Mouse (Mus musculus) gastrocnemius, adult 2 months (tissue): ENCODE measurements around the gene Rfx3. TPM values are rescaled to one million over a fixed set of nuclear protein-coding genes. Genes with fewer than 3 reads are reported as not detected.

ENCODE experiments used
- DNase-seq: peaks from one replicate; pipeline ENCODE4 v3.0.0; 2022
- H3K27ac ChIP-seq: fragments of 200-600 bp; 2 replicates; pipeline ENCODE4 v1.8.1; 2022; ENCODE audit warnings: mild to moderate bottlenecking
- H3K4me3 ChIP-seq: fragments of 200-600 bp; 2 replicates; pipeline ENCODE4 v1.8.1; 2022; ENCODE audit warnings: mild to moderate bottlenecking, moderate library complexity
- CTCF ChIP-seq: fragments of 200-600 bp; IDR thresholded peaks from 2 replicates; pipeline ENCODE4 v1.8.1; 2022; ENCODE audit warnings: antibody characterized with exemption, mild to moderate bottlenecking, moderate library complexity
- intact Hi-C: fragments of 180-260 bp; cut with DNase I; formaldehyde crosslinking; loops from one replicate; pipeline ENCODE4 v1.15.1; 2025
- total RNA-seq, 2 experiments: library from RNA; stranded (reverse); gene quantifications; 2 replicates each; pipeline ENCODE4 v1.2.3; 2021

The Rfx3 gene
- total RNA-seq, 2 experiments from 2014 or later, result 2.1 to 3.5 TPM

DNA sequence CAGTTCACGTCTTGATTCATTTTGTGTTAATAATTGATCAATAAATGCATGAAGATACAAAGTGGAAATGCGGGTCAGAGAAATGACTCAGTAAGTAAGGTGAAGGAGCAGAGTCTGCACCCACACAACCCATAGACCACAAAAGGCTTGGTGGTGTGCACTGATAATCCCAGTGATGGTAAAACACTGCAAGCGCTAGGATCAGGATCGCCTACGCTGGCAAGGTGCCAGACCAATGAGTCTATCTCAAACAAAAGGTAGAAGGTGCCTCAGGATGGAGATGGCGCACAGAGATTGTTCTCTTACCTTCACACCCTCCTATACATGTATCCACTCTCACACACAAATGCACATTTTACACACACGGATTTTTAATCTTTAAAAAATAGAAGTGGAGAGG, 18.2 kb downstream of the Rfx3 start:
- no peak overlapping the region for H3K4me3 ChIP-seq
- DNase-seq, result no peak
- TF ChIP-seq CTCF, result no peak
- H3K27ac ChIP-seq, result no peak overlapping the region
- intact Hi-C loops, result no loop called here

DNA sequence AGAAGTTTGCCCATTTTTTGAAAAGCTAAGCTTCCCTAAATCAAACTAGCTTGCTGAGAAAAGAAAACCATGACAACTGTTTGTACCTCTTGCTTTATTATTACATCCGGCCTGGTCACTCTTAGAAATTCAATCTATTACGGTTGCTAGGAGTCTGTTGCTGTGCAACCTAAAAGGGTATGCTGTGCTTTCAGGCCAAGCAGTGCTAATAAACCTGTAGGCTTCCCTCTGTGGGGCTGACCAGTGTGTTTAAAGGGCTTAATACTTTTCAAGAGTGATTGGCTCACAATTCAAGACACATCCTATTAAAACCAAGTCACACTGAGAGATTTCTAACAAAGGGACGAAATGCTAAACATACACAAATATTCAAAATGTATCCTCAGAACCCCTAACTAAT, 22.2 kb downstream of the Rfx3 start:
- no peak overlapping the region for H3K27ac ChIP-seq
- H3K4me3 ChIP-seq, result no peak overlapping the region
- DNase-seq, result no peak
- TF ChIP-seq CTCF, result no peak
- intact Hi-C loops, result no loop called here

DNA sequence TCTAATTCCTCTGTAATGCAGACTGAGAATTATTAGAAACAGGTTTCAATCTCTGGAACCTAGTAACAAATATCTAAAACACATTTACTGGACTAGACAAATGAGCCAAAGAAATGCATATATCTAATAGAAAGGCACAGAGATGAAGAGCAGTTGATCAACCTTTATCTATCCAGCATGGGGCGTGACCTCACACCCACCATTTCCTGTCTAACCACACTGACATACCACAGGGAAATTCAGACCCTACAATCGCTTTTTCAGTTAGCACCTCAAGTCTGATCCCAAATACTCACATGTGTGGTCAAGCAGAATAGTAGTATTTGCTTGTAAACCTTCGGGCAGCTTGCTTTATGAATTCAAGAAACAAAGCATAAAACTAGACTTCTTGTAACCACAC, 43.4 kb downstream of the Rfx3 start:
- intact Hi-C loops, result no loop called here

DNA sequence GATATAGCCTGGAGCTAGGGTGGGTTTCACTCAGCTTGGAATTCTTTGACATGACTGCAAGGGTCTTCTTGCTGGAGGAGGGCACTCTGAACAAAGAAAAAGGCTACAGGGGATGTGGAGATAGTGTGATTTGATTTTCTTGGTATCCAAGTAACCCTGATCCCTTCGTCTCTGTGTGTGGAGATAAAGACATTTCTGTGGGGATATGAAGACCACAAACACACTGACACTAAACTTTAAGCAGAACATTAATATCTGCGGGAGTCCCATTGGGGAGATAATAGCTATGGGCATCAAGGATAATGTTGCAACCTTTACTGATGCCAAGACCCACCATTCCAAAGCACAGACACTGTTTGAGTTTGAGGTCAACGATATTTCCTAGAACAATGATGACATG, 49.7 kb downstream of the Rfx3 start:
- Histone ChIP-seq H3K27ac (no peak overlapping the region), H3K4me3 (no peak overlapping the region)
- no peak for TF ChIP-seq CTCF
- intact Hi-C loops, result no loop called here
- DNase-seq, result no peak

More for the DNA sequence above, 43.4 kb downstream of the Rfx3 start:
- DNase-seq, result no peak
- no peak for TF ChIP-seq CTCF
- no peak overlapping the region for H3K4me3 ChIP-seq
- no peak overlapping the region for H3K27ac ChIP-seq

DNA sequence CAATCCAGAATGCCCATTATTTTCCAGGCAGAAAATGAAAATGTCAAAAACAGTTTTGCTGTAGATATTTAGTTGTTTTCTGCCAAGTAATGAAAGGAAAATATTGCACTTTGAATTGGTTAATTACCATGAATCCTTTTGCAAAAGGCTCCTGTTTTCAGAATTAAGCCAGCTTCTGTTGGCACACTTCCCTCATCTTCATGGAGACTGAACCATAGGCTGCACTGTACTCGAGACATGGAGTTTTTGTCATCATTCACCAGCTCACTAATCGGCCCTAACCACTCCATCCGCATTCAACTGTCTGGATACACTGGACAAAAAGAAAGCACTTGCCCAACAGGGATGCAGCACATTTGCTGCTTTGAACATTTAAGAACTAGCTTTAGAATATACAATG, 75.5 kb downstream of the Rfx3 start:
- TF ChIP-seq CTCF, result no peak

DNA sequence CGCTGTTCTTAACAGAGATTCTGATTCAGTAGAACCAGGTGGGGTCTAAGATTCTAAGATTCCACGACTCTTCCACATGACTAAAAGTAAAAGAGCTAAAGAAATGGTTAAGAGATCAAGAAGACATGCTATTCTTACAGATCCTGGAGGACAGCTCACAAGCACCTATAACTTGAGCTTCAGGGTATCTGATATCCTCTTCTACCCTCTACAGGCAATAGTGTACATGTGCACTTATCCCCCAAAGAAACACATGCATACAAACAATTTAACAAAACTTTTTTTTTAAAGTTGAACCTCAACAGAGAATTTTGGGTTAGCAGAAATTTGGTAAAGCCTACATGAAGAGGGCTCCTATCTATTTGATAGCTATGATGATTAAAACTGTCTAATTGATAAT, 79.8 kb downstream of the Rfx3 start:
- intact Hi-C loops, result no loop called here
- TF ChIP-seq CTCF, result no peak

More for the DNA sequence above, 75.5 kb downstream of the Rfx3 start:
- intact Hi-C loops, result no loop called here
- no peak for DNase-seq
- H3K27ac ChIP-seq, result no peak overlapping the region
- H3K4me3 ChIP-seq, result no peak overlapping the region

DNA sequence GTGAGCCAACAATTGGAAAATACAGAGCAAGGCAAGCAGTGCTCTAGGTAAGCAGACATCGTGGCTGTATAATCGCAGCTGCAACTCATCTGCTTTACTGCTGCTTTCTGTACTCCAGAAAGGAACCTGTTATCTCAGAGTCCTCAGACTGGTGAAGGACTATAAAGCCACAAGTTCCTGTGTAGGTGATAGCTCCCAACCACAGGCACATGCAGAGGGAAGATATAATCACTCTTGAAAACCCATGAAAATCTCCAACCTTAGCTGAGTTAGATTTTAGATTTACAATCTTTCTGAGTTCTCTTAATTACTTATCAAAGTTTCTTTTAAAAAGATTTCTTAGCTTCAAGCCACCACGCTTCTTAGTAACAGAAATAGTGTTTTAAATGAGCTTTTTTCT, 84.6 kb downstream of the Rfx3 start:
- no peak overlapping the region for H3K4me3 ChIP-seq
- H3K27ac ChIP-seq, result no peak overlapping the region
- TF ChIP-seq CTCF, result no peak
- no peak for DNase-seq
- intact Hi-C loops, result no loop called here

More for the DNA sequence above, 79.8 kb downstream of the Rfx3 start:
- no peak for DNase-seq
- no peak overlapping the region for H3K27ac ChIP-seq
- no peak overlapping the region for H3K4me3 ChIP-seq

DNA sequence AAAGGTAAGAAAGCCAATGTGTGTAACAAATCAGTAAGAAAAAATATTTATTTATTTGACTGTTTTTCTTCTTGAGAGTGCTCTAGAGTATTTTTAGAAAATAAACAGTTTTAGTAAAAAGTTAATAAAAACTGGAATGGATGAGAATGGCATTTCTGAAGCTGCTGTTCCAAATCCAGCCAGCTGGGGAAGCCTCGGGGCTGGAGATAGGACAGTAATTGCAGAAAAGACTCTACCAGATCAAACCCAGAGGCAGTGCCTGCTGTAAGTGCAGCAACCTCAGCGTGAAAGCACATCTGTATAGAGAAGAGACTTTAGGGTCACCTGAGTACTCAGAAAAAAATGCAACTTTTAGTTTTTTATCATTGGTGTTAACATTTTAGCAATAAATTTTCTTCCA, 91.9 kb downstream of the Rfx3 start:
- TF ChIP-seq CTCF, result peak; percentile 32; the same call in 1 of the 2 replicates
- no peak for DNase-seq
- intact Hi-C loops, result no loop called here
- Histone ChIP-seq H3K27ac (no peak overlapping the region), H3K4me3 (no peak overlapping the region)

DNA sequence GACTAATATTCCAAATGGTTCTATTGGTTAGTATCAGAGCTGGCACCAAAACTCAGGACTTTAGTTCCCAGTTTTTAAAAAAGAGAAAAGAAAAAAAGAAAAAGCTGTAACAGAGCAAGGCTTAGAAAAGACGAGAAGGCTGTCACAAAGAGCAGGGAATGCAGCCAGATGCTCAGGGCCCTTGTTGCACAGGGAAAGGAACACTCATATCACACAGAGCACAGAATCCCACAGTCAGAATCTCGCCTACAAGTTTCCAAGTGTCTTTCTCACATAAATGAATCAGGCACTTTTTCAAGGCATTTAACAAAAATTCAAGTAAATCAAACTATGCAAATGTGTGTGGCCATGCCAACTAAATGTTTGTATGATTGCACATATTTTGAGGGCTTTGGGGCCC, 94.5 kb downstream of the Rfx3 start:
- Histone ChIP-seq H3K4me3 (no peak overlapping the region), H3K27ac (no peak overlapping the region)
- no peak for TF ChIP-seq CTCF
- intact Hi-C loops, result no loop called here
- no peak for DNase-seq

DNA sequence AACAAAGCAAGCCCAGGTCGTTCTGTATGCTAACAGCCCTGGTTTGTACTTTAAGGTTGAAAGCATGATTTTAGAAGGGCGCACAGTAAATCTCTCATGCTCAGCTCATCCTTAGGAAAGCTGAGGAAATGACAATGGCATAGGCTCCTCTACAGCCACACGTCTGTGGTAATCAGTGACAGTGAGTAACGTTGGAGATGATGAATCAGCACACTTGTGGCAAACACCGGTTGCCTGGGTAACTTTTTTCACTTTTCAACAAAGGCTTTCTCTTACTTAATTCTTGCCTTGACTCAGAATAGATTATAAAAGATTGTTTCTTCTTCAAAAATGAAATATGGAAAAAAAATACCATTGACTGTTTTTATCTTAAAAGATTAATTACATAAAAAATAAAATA, 104.0 kb downstream of the Rfx3 start:
- DNase-seq, result no peak
- intact Hi-C loops, result no loop called here
- TF ChIP-seq CTCF, result no peak
- Histone ChIP-seq H3K27ac (no peak overlapping the region), H3K4me3 (no peak overlapping the region)

DNA sequence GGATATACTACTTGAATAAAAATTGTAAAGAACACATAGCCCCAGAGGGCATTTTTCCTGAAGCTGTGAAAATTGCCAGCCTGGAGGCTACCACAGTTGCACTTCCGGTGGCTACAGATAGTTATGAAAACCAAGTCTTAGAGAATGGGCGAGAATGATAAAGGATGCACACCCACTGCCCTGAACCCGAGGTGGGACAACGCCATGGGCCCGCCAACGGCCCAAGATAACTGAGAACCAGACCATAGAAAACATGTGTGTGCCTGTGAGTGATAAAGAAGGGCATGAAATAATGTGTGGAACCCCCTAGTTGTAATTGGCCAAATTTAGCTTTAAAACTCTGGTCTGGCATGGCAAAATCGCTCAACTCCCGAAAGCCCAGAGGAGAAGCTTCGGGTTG, 105.0 kb downstream of the Rfx3 start:
- no peak overlapping the region for H3K27ac ChIP-seq
- no peak for DNase-seq
- no peak overlapping the region for H3K4me3 ChIP-seq
- intact Hi-C loops, result no loop called here
- TF ChIP-seq CTCF, result no peak

DNA sequence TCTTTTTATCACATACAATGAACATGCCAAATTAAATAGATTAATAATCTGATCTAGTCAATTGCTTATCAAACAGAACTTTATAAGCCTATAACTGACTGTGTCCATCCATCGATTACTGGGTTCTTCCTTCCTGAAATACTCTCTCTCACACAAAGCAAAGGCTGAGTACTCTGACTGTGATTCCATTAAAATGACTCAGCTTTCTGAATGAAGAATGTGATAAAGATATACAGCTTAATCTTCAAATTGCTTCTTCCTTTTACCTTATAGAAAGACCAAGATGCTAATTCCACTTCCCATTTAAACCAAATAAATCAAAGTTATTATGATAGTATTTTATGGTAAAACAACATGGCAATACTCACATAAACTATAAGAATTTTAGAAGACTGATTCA, 105.8 kb downstream of the Rfx3 start:
- no peak for DNase-seq
- Histone ChIP-seq H3K4me3 (no peak overlapping the region), H3K27ac (no peak overlapping the region)
- intact Hi-C loops, result no loop called here
- TF ChIP-seq CTCF, result no peak

DNA sequence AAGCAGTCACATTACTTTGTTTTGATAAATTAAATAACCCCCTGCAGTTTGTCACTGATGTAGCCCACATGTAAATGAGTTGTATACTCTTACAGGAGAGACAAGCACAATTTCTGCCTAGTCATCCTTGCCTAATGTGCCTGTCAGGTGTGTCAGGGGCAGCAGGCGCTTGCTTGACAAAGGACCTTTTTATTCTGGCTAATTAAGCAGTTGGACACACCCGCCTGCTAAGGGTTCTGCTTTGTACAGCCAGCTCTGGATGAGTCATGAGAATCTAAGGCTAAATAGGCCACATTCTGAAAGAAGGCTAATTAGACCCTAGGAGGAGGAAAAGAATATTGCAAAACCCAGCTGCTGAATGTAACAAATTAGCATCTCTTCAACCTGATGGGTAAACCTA, 106.3 kb downstream of the Rfx3 start:
- no peak overlapping the region for H3K27ac ChIP-seq
- DNase-seq, result no peak
- intact Hi-C loops, result no loop called here
- no peak overlapping the region for H3K4me3 ChIP-seq
- TF ChIP-seq CTCF, result no peak

DNA sequence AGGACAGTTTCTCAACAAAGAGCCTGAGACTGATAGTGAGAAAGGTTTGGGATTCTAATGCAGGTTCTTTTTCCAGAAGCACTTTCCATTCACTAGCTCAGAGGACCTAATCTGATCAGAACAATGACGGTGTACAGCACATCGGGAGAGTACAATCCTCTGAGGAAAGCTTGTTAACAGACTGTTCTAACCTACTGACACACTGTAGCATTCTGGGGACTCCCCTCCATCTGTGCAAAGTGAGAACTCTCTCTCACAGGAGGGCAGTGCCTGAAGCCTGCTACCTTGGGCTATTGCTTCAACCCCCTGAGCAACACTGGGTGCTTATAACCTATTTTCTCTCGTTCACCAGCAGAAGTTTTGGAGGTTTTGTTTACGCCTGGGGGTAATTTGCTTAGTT, 106.8 kb downstream of the Rfx3 start:
- no peak for TF ChIP-seq CTCF
- no peak for DNase-seq
- intact Hi-C loops, result no loop called here
- no peak overlapping the region for H3K4me3 ChIP-seq
- H3K27ac ChIP-seq, result no peak overlapping the region

DNA sequence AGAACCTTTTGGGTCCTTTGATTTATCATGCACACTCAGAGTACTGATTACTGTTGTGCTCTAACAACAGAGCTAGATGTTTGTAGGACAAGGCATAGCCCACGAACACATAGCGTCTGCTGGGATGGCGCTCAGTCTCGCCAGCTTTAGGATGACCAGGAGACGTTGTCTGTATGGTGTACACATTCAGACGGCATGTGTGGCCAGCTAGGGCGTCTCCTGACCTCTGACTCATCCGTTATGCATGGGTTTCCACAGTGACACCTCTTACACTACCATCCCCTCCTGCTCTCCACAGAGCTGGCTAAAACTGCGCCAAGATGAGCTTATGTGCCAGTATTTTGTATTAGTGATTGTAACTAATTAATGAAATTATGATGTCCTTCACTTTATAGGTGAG, 108.4 kb downstream of the Rfx3 start:
- intact Hi-C loops, result no loop called here
- DNase-seq, result no peak
- Histone ChIP-seq H3K27ac (no peak overlapping the region), H3K4me3 (no peak overlapping the region)
- TF ChIP-seq CTCF, result no peak
